Mouse (Mus musculus) gastrocnemius, adult 18-20 months (tissue): ENCODE measurements around the gene Spata48. TPM values are rescaled to one million over a fixed set of nuclear protein-coding genes. Genes with fewer than 3 reads are reported as not detected.
A peak's percentile ranks its signal among the peaks of the same experiment; 100 is the strongest.

Experiments used
- DNase-seq: peaks from one replicate; pipeline ENCODE4 v3.0.0; 2021; ENCODE audit warnings: low spot score
- long read RNA-seq, 2 experiments: library from polyadenylated mRNA; stranded (forward); transcript quantifications; one replicate each; pipeline ENCODE4 v2.0.0; 2021
- total RNA-seq, 2 experiments: library from RNA; stranded (reverse); gene quantifications; 2 replicates each; pipeline ENCODE4 v1.2.3; 2021

The Spata48 gene
- total RNA-seq, result under 1 TPM in 1 of 2 experiments, not detected in 1; 0.62 TPM
- long read RNA-seq, experiment 1, partial matches to known transcripts, result 0 of 2 reads
- long read RNA-seq, experiment 1, other reads (novel, unspliced or antisense), result 2 of 2 reads
- long read RNA-seq, experiment 2, result 0 reads

GRCm38 (mm10) chr11:11461635-11462560 is at the start of gene Spata48, which contains the start of gene Zpbp:
Gene Spata48 (plus strand): TSS chr11:11462094.
Gene Zpbp (minus strand): TSS chr11:11462408.
- DNase-seq, result peak; percentile 74

GRCm38 (mm10) chr11:11414188-11414587 is 47.7 kb upstream of the Spata48 start:
- DNase-seq, result no peak

GRCm38 (mm10) chr11:11417356-11417755 is 44.5 kb upstream of the Spata48 start:
- DNase-seq, result no peak

- no peak for DNase-seq
Observed at GRCm38 (mm10) chr11:11455037-11455436, 6.9 kb upstream of the Spata48 start.

DNA sequence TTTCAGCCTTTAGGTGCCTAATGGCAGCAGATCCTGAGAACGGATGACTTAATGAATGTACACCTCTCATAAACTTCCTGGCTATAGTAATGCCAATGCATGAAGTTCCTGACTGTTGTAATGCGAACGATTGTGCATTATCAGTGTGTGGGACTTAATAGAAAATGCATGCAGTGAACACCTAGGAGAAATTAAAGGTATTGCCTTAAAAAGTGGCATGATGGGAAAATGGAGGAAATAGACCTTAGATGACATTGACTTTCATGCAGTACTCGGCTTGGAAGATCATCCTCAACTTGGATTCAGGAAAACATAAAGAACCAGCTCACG is 632 bp downstream of the Spata48 start:
- DNase-seq, result no peak

DNA sequence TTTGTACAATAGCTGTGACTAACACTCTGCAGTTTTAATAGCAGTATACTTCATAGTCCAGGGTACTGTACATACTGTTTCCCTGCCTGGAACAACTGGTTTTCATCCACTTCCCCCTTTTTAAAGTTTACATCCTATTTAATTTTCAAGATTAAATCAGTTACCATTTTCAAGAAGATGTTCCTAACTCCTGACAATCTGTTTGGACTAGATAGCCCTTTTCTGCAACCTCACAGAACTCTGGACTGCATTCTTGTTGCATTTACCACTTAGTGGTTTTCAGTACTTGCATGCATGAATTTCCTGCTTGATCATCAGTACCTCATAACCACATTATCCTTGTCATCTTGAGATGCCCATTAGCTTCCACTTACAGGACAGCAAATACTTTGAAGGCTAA is 7.0 kb downstream of the Spata48 start:
- no peak for DNase-seq

DNA sequence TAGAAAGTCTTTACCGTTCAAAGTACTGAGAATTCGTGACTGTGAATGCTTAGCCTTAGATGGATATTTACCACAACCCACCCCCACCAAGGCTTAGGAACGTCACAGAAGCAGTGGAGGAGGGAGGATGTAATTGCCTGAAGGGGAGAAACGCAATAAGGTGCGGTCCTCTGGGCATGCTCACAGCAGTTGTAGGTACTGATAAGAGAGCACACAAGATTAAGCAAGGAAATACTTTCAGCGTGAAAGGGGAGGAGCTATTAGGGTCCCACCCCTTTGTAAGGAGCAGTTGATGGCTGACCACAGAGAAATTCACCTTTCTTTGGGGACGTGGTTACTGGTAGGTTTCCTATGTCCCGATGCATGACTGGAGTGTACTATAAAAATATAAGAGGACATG is 22.5 kb downstream of the Spata48 start:
- DNase-seq, result no peak

GRCm38 (mm10) chr11:11492044-11492443 is 30.1 kb downstream of the Spata48 start:
- DNase-seq, result no peak

DNA sequence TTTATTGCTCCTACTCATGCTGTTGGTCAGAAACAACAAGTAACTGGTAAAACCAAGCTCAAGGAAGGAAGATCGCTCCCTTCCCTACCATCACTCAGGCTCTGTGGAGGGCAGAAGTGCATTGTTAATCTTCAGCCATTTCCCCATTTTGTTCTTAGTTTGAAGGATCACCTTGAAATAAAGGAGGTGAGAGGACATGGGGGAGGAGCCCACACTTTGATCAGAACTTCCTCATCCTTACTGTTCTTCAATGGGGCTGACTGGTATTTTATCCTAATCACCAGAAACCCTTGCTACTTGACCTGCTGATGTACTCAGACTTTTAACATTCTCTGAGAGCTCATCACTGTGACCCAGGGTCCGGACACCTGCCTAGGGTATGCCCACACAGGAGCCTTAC is 33.8 kb downstream of the Spata48 start:
- no peak for DNase-seq

GRCm38 (mm10) chr11:11499944-11500343 is 38.0 kb downstream of the Spata48 start:
- no peak for DNase-seq

DNA sequence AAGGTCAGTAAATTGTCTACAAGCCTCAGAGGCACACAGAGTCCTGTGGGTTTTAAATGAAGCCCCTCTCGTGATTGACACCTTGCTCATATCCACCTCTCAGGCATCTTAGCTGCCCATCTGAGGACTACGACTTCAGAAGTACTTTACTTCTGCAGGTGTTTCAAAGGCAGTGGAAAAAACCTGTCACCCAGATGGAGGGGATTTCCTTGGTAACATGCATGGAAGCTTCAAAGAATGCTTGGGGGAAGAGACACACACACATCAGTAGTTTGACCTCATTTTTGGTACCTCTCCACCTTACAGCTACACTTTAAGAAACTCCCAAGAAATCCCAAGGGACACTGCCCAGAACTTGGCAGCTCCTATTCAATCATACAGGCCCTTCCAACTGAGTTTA is 44.3 kb downstream of the Spata48 start:
- no peak for DNase-seq

DNA sequence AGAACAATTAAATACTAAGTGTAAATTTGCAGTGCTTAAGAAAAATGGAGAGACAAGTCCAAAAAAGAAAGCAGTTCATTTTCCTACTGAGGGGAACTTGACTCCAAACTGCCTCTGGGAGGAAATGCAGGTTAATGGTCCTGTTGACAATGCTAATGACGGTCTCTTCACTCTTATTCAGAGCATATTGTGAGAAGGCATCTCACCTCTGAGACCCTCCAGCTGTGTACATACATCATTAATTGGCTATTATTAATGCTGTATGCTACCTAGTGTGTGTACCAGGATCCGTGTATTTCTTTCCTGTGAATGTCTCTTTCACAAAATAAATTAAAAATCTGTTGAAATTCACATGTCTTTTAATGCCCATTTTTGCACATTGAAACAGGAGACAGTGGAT is 47.5 kb downstream of the Spata48 start:
- DNase-seq, result no peak

DNA sequence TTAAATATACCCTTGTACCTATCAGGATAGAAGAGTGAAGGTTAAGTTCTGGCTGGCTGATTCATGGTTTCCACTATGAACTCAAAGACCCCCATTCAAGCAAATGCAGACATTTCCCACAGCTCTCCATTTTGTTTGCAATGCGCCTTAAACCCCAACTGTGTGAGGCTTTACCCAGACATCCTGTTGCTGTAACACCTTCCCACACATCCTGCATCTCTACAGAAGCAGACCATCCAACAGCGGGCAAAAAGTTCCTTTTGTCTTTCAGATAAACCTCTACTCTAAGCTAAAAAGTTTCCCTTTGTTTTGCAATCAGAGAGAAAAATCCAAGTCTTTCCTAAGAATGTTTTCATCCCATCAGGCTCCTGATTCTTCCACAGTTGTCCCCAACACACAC is 50.2 kb downstream of the Spata48 start:
- DNase-seq, result no peak

GRCm38 (mm10) chr11:11513008-11513799 is 51.3 kb downstream of the Spata48 start:
- no peak for DNase-seq

DNA sequence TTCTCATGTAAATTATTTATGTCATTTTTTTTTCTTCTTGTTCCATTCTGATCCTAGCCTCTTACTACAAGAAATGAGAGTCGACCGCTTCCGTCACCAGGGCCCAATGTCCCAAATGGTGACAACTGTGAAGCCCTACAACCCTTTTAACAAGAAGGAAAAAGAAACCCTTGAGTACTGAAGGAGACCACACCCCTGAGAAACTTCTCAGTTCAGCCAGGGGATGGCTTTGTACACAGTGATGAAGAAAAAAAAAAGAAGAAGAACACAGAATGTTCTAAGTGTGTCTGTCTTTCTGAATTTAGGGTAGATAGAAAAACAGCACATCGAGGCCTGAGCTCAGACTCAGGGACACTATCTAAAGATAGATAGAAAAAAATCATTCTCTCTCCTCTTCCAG is 53.0 kb downstream of the Spata48 start:
- DNase-seq, result no peak

DNA sequence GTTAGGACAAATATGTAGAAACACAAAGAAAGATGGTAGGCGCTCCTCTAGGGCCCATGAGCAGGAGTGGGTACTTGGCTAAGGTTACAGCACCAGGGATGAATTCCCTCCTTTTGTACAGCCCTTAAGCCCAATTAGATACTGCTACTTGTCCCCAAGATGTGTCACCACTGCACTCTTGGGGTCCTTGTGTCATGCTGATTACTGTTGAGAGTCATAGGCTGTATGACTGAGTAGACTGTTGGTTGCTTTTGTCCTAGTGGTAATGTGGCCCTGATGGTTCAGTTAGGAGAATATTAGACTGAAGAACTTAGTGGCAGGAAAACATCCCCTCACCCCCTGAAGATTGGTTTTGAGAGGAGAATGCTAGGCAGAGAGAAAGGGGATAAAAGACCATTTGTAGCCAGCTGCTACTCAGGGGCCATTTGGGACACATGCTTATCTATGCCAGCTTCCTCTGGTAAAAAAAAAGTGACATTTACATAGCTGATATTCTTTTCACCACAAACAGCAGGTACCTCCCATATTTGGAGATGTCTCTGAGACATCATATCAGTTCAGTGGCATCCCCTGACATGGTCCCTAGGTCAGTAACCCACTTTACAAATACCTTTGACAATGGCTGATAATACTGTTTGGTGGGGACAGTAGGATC is 56.0 kb downstream of the Spata48 start:
- no peak for DNase-seq

GRCm38 (mm10) chr11:11519255-11520243 is 57.7 kb downstream of the Spata48 start:
- DNase-seq, result no peak

GRCm38 (mm10) chr11:11521908-11522441 is 60.1 kb downstream of the Spata48 start:
- no peak for DNase-seq

GRCm38 (mm10) chr11:11528760-11529159 is 66.9 kb downstream of the Spata48 start:
- DNase-seq, result no peak

DNA sequence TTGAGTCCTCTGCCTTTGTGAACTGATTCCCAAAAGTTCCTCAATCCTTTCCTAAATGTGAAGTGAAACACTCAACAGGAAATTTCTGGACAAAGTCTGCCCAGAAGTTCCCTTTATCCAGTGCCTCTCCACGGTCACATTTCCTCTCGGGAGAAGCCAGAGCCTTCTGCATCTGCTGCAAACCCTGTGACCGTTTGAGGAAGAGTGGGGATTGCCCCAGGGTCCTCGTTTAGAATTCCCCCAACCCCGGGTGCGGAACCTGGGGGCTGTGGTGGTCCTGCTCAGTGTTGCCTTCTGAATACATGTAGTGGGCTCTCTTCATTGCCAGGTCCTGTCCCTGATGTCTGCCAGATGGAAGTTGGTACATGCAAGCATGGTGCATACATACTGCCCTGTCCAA is 67.3 kb downstream of the Spata48 start:
- no peak for DNase-seq
